Mouse (Mus musculus): ENCODE measurements at regions not wholly inside any gene's neighbourhood (a gene's known extent, or its start where the extent isn't known, plus 50 kb on each side); places are given as distances from the start of the nearest gene placed in this dataset.

DNA sequence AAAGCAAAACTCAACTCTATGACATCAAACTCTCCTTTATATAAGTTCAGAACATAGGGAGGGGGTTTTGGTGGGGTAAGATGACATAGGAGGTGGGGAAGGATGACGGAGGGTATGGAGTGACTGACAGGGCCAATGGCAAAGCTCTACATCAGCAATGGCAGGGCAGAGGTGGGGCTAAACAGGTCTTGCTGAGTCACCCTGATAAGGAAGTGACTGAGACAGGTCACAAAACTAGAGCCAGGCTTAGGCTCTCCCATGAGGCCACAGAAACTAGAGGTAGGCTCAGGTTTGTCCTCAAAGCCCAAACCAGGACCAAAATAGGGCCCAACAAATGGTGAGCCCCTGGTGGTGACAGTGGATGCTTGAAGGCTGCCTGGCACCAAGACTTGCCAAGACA lies 114.6 kb downstream of the Trib2 start:
- WGBS = 88% methylated on average over 1 of the region's 1 CpGs
- no peaks in the 10 kb centered on the region for H3K36me3 ChIP-seq

DNA sequence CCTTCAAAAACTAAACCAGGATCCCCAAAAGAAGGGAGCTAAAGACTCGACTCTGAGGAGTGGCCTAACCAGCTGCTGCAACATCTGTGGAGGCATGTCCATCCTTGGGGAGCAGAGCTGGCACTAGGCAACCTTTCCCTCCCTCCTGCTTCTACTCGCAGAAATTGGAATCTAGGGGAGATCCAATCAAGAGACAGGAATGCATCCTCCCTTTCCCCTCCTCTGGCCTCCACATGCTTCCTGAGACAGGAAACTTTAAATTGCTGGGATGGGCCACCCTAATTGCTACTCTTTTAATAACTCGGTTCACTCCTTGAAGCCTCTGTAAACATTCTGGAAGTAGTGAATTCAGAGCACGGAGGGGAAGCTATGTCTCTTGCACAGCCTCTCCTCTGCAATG lies 117.9 kb downstream of the Trib2 start:
- H3K36me3 ChIP-seq = no peaks in the 10 kb centered on the region
- ATAC-seq (ENCODE audit: low FRiP score) = no peak

More for the DNA sequence above, 114.6 kb downstream of the Trib2 start:
- no peak overlapping the region for H3K9ac ChIP-seq
- H3K4me3 ChIP-seq = no peak overlapping the region
- H3K27me3 ChIP-seq = no peaks in the 10 kb centered on the region
- ATAC-seq (ENCODE audit: low FRiP score) = no peak
- H3K9me3 ChIP-seq (replicated peaks) = no peaks in the 10 kb centered on the region
- H3K4me1 ChIP-seq = peaks cover 3% of the 10 kb centered on the region; the same call in 1 of the 2 replicates
- H3K4me2 ChIP-seq (replicated peaks) = no peak overlapping the region
- H3K27ac ChIP-seq = no peak overlapping the region

GRCm38 (mm10) chr12:15698042-15698771 lies 118.5 kb downstream of the Trib2 start:
- no peak overlapping the region for H3K4me2 ChIP-seq (replicated peaks)
- H3K27me3 ChIP-seq = no peaks in the 10 kb centered on the region
- H3K4me1 ChIP-seq = no peaks in the 10 kb centered on the region
- H3K4me3 ChIP-seq = no peak overlapping the region
- no peak overlapping the region for H3K9ac ChIP-seq
- WGBS = 64% methylated on average over 6 of the region's 6 CpGs
- no peaks in the 10 kb centered on the region for H3K9me3 ChIP-seq (replicated peaks)
- ATAC-seq (ENCODE audit: low FRiP score) = no peak
- H3K27ac ChIP-seq = no peak overlapping the region
- no peaks in the 10 kb centered on the region for H3K36me3 ChIP-seq

More for the DNA sequence above, 117.9 kb downstream of the Trib2 start:
- Histone ChIP-seq H3K9me3 (replicated peaks) (no peaks in the 10 kb centered on the region), H3K9ac (no peak overlapping the region), H3K4me2 (replicated peaks) (no peak overlapping the region), H3K27ac (no peak overlapping the region), H3K4me1 (no peaks in the 10 kb centered on the region), H3K4me3 (no peak overlapping the region), H3K27me3 (no peaks in the 10 kb centered on the region)
- WGBS = 46% methylated on average over 4 of the region's 4 CpGs

DNA sequence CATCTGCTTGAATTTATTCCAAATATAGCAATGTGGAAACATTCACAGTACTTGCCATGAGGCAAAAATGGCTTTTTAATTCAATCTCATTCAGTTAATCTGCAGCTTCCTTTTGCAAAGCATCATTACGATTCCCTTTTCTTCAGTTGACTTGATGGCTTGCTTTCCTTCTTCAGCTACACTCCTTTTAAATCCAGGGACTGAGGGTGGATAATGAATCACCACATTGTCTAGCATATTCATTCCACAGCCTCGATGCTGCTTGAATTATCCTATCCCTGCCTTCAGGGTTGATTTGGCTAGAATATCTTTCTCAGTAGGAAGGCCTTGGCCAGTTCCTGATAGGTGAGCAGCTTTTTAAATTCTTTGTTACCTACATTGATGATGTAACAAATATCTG lies 128.4 kb downstream of the Trib2 start:
- Histone ChIP-seq H3K27me3 (no peaks in the 10 kb centered on the region), H3K9ac (no peak overlapping the region), H3K4me1 (no peaks in the 10 kb centered on the region), H3K4me3 (no peak overlapping the region), H3K27ac (no peak overlapping the region), H3K4me2 (replicated peaks) (no peak overlapping the region), H3K9me3 (replicated peaks) (no peaks in the 10 kb centered on the region), H3K36me3 (no peaks in the 10 kb centered on the region)
- WGBS = 83% methylated on average over 2 of the region's 2 CpGs
- no peak for ATAC-seq (ENCODE audit: low FRiP score)

DNA sequence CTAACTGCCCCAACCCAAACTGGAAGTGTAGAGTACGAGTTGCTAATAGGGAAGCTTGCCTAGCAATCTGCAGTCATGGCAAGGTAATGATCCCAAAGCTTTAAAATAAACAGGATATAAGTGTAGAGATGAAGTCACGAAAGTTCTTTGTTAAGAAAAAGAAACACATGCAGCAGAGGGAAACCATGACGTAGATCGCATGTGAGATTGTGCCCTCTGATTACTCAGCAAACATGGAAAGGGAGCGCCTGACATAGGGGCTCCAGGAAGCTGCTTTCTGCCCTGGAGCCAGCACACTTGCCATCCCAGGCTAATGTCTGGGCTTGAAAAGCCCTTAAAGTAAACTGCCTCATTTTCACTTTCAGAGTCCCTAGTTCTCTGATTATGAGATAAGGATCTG lies 132.4 kb downstream of the Trib2 start:
- H3K4me1 ChIP-seq = no peaks in the 10 kb centered on the region
- 83% methylated on average over 5 of the region's 5 CpGs for WGBS
- no peak overlapping the region for H3K4me3 ChIP-seq
- no peaks in the 10 kb centered on the region for H3K27me3 ChIP-seq
- no peak overlapping the region for H3K9ac ChIP-seq
- ATAC-seq (ENCODE audit: low FRiP score) = no peak
- no peak overlapping the region for H3K4me2 ChIP-seq (replicated peaks)
- H3K9me3 ChIP-seq (replicated peaks) = no peaks in the 10 kb centered on the region
- no peak overlapping the region for H3K27ac ChIP-seq
- no peaks in the 10 kb centered on the region for H3K36me3 ChIP-seq

GRCm38 (mm10) chr12:15681678-15682355 lies 134.9 kb downstream of the Trib2 start:
- Histone ChIP-seq H3K4me1 (no peaks in the 10 kb centered on the region), H3K27ac (no peak overlapping the region), H3K4me3 (no peak overlapping the region), H3K4me2 (replicated peaks) (no peak overlapping the region), H3K36me3 (no peaks in the 10 kb centered on the region), H3K9ac (no peak overlapping the region), H3K9me3 (replicated peaks) (no peaks in the 10 kb centered on the region), H3K27me3 (no peaks in the 10 kb centered on the region)
- 83% methylated on average over 5 of the region's 5 CpGs for WGBS
- ATAC-seq (ENCODE audit: low FRiP score) = no peak

GRCm38 (mm10) chr12:15676127-15676526 lies 140.6 kb downstream of the Trib2 start:
- H3K4me1 ChIP-seq = no peaks in the 10 kb centered on the region
- H3K4me3 ChIP-seq = no peak overlapping the region
- no peaks in the 10 kb centered on the region for H3K9me3 ChIP-seq (replicated peaks)
- 68% methylated on average over 3 of the region's 3 CpGs for WGBS
- ATAC-seq (ENCODE audit: low FRiP score) = no peak
- no peaks in the 10 kb centered on the region for H3K36me3 ChIP-seq
- no peak overlapping the region for H3K4me2 ChIP-seq (replicated peaks)
- H3K27me3 ChIP-seq = no peaks in the 10 kb centered on the region
- H3K9ac ChIP-seq = no peak overlapping the region
- no peak overlapping the region for H3K27ac ChIP-seq

DNA sequence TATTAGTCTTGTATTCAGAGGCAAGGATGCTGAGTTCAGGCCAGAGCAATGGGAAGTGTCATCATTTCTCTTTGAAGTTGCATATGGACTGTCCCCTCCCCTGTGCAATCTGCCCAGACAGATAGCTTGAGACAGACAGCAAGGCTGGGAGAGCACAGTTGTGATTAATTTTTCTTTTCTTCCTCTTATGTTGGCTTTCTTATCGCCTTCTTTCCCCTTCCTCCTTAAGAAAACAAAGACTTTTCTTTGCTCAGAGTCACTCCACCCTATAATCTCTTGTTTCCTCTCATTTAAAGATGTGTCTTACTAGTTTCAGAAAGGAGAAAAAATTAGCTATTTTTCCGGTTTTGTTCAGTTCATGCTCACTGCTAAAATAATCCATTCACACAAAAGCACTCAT lies 157.0 kb downstream of the Trib2 start:
- H3K4me2 ChIP-seq (replicated peaks) = no peak overlapping the region
- no peak for ATAC-seq (ENCODE audit: low FRiP score)
- H3K4me1 ChIP-seq = no peaks in the 10 kb centered on the region
- no peaks in the 10 kb centered on the region for H3K9me3 ChIP-seq (replicated peaks)
- no peak overlapping the region for H3K27ac ChIP-seq
- no peak overlapping the region for H3K9ac ChIP-seq
- 77% methylated on average over 2 of the region's 2 CpGs for WGBS
- H3K4me3 ChIP-seq = no peak overlapping the region
- no peaks in the 10 kb centered on the region for H3K36me3 ChIP-seq
- H3K27me3 ChIP-seq = no peaks in the 10 kb centered on the region

GRCm38 (mm10) chr12:15659332-15659731 lies 157.4 kb downstream of the Trib2 start:
- Histone ChIP-seq H3K4me1 (no peaks in the 10 kb centered on the region), H3K4me3 (no peak overlapping the region), H3K36me3 (no peaks in the 10 kb centered on the region), H3K9me3 (replicated peaks) (no peaks in the 10 kb centered on the region), H3K27ac (no peak overlapping the region), H3K9ac (no peak overlapping the region), H3K27me3 (no peaks in the 10 kb centered on the region), H3K4me2 (replicated peaks) (no peak overlapping the region)
- WGBS = 72% methylated on average over 2 of the region's 2 CpGs
- no peak for ATAC-seq (ENCODE audit: low FRiP score)

DNA sequence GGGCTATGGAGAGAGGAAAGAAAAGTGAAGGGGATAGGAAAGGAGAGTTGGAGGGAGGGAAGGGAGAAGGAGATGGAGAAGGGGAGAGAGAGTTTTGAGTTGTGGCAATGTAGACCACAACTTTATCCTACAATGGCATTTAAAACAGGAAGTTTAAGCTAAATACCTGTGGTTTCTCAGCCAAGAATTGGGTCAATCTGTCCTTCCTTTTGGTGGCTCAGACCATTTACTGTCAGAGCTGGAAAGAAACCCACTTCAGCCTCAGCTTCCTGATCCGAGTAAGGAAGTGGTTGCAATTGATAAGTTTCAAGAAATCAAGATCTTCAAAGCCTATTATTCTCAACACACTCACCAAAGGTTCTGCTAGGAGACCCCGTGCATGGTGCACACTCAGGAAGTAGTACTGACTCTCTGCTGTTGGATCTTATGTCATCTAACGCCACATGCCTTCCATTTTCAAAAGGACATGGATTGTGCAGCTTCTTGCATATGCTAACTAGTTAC lies 158.9 kb downstream of the Trib2 start:
- Histone ChIP-seq H3K9me3 (replicated peaks) (no peaks in the 10 kb centered on the region), H3K27ac (no peak overlapping the region), H3K4me2 (replicated peaks) (no peak overlapping the region), H3K4me1 (no peaks in the 10 kb centered on the region), H3K4me3 (no peak overlapping the region), H3K36me3 (no peaks in the 10 kb centered on the region), H3K27me3 (no peaks in the 10 kb centered on the region), H3K9ac (no peak overlapping the region)
- WGBS = 80% methylated on average over 3 of the region's 3 CpGs
- ATAC-seq (ENCODE audit: low FRiP score) = no peak

DNA sequence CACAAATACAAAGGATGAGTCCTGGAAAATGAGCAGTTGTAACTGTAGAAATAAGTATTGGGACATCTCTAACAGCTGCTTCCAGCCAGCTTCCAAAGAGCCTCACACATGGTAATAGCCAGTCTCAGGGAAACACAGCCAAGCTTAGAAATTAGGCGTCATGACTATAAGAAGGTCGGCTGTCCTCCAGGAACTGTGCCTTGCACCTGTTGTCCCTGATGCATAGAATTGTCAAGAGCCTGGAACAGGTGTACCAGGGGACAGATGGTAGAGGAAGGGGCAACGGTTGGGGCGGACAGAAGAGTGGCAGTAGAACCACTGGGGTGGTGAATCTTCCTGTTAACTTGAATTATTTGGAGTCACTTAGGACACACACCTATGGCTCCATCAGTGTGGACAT lies 162.1 kb downstream of the Trib2 start:
- 85% methylated on average over 4 of the region's 4 CpGs for WGBS
- H3K4me3 ChIP-seq = no peak overlapping the region
- H3K9me3 ChIP-seq (replicated peaks) = no peaks in the 10 kb centered on the region
- no peaks in the 10 kb centered on the region for H3K4me1 ChIP-seq
- no peak overlapping the region for H3K27ac ChIP-seq
- no peak overlapping the region for H3K9ac ChIP-seq
- no peaks in the 10 kb centered on the region for H3K36me3 ChIP-seq
- no peaks in the 10 kb centered on the region for H3K27me3 ChIP-seq
- H3K4me2 ChIP-seq (replicated peaks) = no peak overlapping the region
- ATAC-seq (ENCODE audit: low FRiP score) = no peak

DNA sequence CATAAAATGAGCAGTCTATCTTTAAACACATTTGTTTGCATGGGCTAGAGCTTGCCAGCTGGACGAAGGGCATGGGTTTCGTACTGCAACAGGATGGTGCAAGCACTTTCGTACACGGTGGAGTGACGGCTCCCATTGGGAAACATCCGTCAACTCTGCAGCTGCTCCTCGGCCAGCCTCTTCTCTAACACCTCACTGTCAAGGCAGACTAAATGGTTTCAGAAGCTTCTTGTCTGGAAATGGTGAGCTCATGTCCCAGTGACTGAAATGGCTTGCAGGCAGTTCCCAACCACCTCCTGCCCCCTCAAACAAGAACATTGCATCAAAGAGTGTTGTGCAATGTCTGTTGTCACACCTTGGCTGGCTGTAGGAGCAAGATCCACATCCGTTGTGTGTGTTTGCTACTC lies 163.4 kb downstream of the Trib2 start:
- Histone ChIP-seq H3K4me1 (no peaks in the 10 kb centered on the region), H3K4me3 (no peak overlapping the region), H3K36me3 (no peaks in the 10 kb centered on the region), H3K27me3 (no peaks in the 10 kb centered on the region), H3K4me2 (replicated peaks) (no peak overlapping the region), H3K27ac (no peak overlapping the region), H3K9me3 (replicated peaks) (no peaks in the 10 kb centered on the region), H3K9ac (no peak overlapping the region)
- no peak for ATAC-seq (ENCODE audit: low FRiP score)
- WGBS = 56% methylated on average over 8 of the region's 8 CpGs

- ATAC-seq (ENCODE audit: low FRiP score) = no peak
- H3K27me3 ChIP-seq = no peaks in the 10 kb centered on the region
- H3K9ac ChIP-seq = no peak overlapping the region
- H3K36me3 ChIP-seq = no peaks in the 10 kb centered on the region
- H3K4me3 ChIP-seq = no peak overlapping the region
- 89% methylated on average over 2 of the region's 2 CpGs for WGBS
- H3K27ac ChIP-seq = no peak overlapping the region
- H3K4me1 ChIP-seq = no peaks in the 10 kb centered on the region
- no peak overlapping the region for H3K4me2 ChIP-seq (replicated peaks)
- H3K9me3 ChIP-seq (replicated peaks) = no peaks in the 10 kb centered on the region
Measured at GRCm38 (mm10) chr12:15651293-15651692, 165.4 kb downstream of the Trib2 start.

All from hindbrain, embryonic 12.5 days (tissue).